Mouse (Mus musculus) fibroblast of lung, adult 2 months (primary cell): ENCODE data around the gene Map3k5.

ENCODE experiments used
- DNase-seq: peaks from one replicate; pipeline ENCODE4 v3.0.0-alpha.2; 2011; ENCODE audit warnings: low read depth

Map3k5 gene

GRCm38 (mm10) chr10:20009310-20009709, 75.0 kb downstream of the Map3k5 start:
- no peak for DNase-seq

DNA sequence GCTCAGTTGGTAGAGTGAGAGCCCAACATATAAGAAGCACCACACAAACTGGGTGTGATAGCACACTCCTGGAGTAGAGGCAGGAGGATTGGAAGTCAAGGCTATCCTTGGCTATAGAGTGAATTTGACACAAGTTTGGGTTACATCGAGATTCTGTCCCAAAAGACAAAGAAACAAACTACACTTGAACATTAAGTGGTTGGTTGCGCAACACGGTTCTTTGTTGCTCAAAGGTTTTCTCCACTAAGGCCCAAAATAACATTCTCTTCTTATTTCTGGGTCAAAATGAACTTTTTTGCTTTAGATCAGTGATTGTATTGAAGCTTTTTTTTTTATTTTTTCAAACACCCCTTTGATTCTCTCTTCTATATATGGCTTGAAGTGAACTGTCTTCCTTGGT, 75.7 kb downstream of the Map3k5 start:
- no peak for DNase-seq

- no peak for DNase-seq
Measured at GRCm38 (mm10) chr10:20018406-20018805, 84.1 kb downstream of the Map3k5 start.

GRCm38 (mm10) chr10:20018806-20019205, 84.5 kb downstream of the Map3k5 start:
- no peak for DNase-seq

DNA sequence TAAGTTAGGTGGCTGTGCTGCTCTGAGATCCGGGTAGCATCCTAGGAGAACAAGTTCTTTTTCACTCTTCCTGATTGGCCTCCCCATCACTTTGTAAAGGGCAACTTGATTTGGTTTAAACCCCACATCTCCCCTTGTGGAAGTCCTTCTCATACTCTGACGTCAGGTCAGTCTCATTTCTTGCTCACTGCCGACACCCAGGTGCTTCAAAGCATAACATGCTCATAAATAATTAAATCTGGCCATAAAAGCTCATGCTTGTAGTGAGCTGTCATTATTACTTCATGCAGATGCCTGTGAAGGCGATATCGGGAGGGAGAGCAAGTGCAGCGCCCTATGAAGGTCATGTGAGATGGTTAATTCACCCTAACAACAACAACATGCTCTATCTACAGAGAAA, 87.0 kb downstream of the Map3k5 start:
- DNase-seq = no peak

- no peak for DNase-seq
Measured at GRCm38 (mm10) chr10:20021670-20022468, 87.6 kb downstream of the Map3k5 start.

DNA sequence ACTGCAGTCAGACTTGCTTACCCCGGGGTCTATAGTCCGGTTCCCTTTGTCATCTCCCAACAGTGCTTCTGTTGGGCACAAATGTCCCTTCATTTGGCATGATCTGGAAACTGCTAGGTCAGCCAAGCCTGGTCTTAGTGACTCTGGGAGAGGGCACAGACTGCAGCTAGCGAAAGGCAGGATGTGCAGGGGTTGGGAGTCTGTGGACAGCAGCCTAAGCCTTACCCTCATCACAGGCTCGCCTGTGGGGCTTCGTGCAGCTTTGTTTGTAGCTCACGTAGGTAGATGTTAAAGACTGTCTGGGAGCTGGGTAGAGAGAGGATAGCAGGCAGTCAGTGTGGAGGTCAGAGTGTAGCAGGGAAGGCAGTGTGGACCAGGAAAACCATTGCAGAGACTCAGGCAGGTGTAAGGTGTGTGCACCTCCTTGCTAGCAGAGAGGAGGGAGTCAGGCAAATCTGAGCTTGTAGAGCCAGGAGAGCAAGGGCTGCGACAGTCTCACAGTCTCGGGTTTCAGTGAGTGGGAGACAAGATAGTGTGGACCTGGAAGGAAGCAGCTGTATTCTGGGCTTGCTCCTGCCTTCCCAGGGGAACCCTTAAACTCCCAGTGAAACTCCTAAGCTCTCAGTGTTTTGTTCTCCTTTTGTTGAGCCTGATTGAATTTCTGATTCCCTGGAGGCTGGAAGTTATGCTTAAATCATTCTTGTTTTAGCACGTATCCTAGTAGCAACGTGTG, 88.5 kb downstream of the Map3k5 start:
- no peak for DNase-seq

- DNase-seq = no peak
Measured at GRCm38 (mm10) chr10:20023524-20023923, 89.3 kb downstream of the Map3k5 start.

GRCm38 (mm10) chr10:20024891-20025290, 90.6 kb downstream of the Map3k5 start:
- DNase-seq = no peak

- no peak for DNase-seq
Measured at GRCm38 (mm10) chr10:20025781-20026520, 91.7 kb downstream of the Map3k5 start.

DNA sequence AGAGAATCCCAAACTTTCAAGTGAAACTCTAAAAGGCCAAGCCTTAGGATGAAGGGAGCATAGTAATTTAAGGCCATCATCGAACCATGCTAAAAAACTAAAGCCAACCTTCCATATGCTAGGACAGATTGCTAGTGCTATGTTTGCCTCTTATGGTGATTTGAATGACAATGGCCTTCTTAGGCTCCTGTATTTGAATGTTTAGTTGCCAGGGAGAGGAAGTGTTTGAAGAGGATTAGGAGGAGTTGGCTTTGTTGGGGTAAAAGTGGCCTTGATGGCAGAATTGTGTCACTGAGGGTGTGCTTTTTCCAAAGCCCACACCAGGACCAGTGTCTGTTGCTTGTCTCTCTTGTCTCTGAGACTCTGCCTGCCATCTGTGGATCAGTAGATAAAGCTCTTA, 96.4 kb downstream of the Map3k5 start:
- DNase-seq = no peak

GRCm38 (mm10) chr10:20031936-20032335, 97.7 kb downstream of the Map3k5 start:
- peak; percentile 3 for DNase-seq

- DNase-seq = no peak
Measured at GRCm38 (mm10) chr10:20036375-20036774, 102.1 kb downstream of the Map3k5 start.

- no peak for DNase-seq
Measured at GRCm38 (mm10) chr10:20036846-20037245, 102.6 kb downstream of the Map3k5 start.

GRCm38 (mm10) chr10:20039531-20039930, 105.3 kb downstream of the Map3k5 start:
- DNase-seq = no peak

DNA sequence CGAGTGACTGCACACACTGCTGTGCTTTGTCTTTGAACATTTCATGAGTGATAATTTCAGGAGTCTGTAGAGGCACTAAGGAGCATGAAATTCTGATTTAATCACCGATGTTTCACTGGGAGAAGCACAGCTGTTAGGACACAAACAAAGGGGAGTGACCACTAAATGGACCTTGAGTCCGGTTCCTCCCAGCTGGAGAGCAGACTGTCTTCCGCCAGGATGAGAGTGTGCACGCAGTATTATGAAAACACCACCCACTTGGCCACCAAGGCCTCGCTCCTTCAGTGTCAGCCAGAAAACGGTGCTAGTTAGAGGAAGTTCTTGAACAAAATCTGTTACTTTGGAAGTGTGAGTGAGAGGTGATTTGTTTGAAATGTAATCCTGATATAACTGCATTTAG, 105.8 kb downstream of the Map3k5 start:
- DNase-seq = no peak

GRCm38 (mm10) chr10:20040677-20041076, 106.4 kb downstream of the Map3k5 start:
- DNase-seq = no peak

GRCm38 (mm10) chr10:20042081-20042480, 107.8 kb downstream of the Map3k5 start:
- no peak for DNase-seq

- no peak for DNase-seq
Measured at GRCm38 (mm10) chr10:20044051-20044450, 109.8 kb downstream of the Map3k5 start.

- peak; percentile 73 for DNase-seq
Measured at GRCm38 (mm10) chr10:20045733-20046495, 111.6 kb downstream of the Map3k5 start.

DNA sequence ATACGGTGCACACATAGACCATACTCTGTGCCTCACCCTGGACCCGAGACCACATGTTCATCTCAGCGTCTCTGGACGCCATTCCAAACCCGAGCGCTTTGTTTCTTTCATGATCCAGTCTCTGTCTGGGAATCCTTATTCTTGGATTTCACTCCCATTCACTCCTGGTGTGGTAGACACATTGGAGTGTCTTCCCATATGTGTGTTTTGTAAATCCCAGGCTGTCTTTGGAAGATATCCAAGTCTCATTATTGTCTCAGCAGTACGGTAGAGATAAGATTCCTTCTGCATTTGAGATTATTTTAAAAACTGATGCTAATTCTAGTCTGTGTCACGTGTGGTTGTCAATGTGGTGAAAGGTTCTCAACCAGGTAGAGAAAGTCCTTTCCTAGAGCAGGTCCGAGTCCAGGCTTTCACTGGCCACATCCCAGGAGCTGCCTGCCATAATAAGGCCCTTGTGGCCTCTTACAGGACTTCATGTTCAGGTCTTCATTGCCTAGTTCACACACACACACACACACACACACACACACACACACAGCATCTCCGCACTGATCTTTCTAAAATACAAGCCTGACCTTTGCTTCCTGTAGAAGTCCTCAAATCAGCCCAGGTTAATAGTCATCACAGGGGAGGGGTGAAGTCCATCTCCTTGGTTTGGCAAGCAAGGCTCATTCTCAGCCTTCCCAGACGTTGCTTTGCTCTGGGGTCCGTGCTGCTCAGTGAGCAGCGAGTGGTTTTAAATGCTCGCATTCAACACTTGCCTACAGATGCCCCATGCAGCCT, 122.8 kb downstream of the Map3k5 start:
- DNase-seq = no peak
